Mouse (Mus musculus) cerebellum, postnatal 36 days (tissue): ENCODE results near the gene Olfr883.

Experiments used
- DNase-seq, 2 experiments: peaks; one replicate each; pipeline ENCODE4 v3.0.0; 2021 to 2022; ENCODE audit warnings: mixed read lengths in 2 of 2

Gene Olfr883

DNA sequence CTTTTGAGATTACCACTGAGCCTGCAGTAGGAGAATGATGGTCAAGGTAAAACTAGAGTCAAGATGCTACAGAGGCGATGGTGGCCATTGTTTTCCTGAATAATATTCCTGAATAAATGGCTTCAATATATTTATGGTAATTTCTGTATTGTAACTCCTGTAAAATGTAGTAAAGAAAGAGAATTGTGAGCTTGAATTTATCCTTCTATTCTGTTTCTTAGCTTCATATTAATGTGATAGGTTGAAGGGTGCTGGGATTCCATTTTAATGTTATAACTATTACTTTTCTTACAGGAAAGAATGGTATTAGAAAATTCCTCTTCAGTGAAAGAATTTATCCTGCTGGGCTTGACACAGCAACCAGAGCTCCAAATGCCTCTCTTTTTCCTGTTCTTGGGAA, at the start of gene Olfr883:
Gene Olfr883 (plus strand): TSS at position 301 of the 400 bp plus-strand sequence.
- no peak for DNase-seq

DNA sequence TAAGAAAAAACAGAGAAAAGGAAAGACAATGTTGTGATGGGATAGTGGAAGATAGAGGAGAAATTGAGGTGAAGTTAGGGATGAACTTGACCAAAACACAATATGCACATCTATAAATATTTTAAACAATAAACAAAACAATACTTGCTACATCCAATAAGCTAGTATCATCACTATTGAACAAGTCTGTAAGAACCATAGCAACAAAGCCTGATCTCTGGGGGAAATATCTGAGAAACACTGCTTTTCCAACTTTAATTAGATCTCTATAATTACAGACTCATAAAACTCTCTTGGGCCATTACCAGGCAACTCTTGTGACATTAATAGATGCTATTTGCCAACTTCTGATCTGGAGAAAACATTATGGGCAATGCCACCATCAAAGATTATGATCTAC, 34.1 kb upstream of the Olfr883 start, which contains the start of gene Olfr881:
Gene Olfr881 (plus strand): TSS at position 301 of the 400 bp plus-strand sequence.
- no peak for DNase-seq

DNA sequence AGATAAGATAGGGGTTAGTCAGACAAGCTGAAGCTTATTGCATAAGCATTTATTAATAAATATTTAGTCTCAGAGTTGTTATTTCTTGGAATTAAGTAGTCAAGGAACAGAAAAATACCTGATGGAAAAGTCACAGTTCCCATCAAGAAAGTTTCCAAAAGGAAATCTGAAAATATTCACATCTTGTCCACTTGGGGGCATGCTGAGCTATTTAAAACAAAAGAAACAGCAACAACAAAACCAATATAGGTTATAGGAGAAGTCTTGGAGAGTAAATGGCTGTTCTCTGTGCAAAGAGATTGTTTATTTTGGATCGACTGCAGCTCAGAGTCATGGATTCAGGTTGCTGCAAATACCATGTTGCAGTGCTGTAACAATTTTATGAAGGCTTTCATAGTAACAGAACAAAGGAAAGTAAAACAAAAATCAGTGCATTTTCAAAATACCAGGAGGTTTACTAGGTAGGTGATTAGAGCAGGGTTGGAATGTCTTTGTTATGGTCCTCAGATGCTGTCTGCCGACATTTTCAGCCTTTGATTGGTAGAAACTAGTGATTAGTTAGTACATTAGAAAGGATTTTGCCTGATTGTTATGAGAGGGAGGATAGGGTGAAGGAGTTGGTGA, 26.9 kb upstream of the Olfr883 start:
- DNase-seq = no peak

DNA sequence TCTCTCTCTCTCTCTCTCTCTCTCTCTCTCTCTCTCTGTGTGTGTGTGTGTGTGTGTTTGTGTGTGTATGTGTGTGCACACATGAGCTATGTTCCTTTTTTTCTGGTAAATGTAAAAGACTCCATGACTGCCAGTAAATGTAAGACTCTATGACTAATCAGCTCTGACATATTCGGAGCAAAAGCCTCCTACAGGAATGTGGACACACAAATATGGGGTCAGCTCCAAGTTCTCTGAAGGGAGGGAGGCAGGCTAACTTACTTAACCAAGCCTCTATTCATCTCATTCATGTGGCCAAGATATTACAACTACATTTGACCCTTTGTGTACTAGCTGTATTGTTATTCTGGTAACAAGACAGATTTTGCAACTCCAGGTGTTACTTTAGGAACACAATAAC, 25.6 kb upstream of the Olfr883 start:
- no peak for DNase-seq

DNA sequence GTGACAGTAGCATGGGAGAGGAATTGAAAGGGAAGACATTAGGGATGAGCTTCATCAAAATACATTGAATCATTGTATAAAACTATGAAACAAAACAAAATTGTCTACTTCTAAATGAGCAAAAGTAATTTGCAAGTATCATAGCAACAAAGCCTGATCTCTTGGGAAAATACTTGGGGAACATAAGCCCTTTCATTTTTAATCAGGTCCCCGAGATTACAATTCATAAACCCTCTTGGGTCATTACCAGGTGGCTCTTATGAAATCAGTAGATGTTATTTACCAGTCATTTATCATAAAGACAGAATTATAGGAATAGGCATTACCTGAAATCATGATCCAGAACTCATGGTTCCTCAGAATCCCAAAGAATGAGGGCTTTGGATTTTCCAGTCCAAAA, 20.6 kb downstream of the Olfr883 start, which contains the start of gene Olfr884:
Gene Olfr884 (plus strand): TSS at position 301 of the 400 bp plus-strand sequence.
- DNase-seq = no peak

DNA sequence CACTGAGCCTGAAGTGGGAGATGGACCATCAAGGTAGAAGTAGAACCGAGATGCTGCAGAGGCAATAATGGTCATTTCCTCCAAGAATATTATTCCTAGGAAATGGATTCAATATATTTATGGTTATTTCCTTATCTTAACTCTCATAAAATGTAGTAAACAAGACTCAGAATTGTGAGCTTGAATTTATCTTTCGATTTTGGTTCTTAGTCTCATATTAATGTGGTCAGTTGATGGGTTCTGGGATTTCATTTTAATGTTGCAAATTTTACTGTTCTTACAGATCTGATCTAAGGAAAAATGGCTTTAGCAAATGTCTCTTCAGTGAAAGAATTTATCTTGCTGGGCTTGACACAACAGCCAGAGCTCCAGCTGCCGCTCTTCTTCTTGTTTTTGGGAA, 35.4 kb downstream of the Olfr883 start, which contains the start of gene Olfr885:
Gene Olfr885 (plus strand): TSS at position 301 of the 400 bp plus-strand sequence.
- DNase-seq = no peak
